Mouse (Mus musculus) embryonic fibroblast, embryonic 13.5 days (primary cell): ENCODE data around the gene Hgd. TPM values are rescaled to one million over a fixed set of nuclear protein-coding genes. Genes with fewer than 3 reads are reported as not detected.

Source experiments
- H3K27ac ChIP-seq: 2 replicates; pipeline ENCODE4 v1.5.1; 2012; ENCODE audit warnings: low read length, control low read depth, inconsistent platforms; ENCODE audit not compliant: insufficient read depth
- H3K4me1 ChIP-seq: 2 replicates; pipeline ENCODE4 v1.6.1; 2011; ENCODE audit warnings: low read length; ENCODE audit not compliant: control insufficient read depth, insufficient read depth
- H3K4me3 ChIP-seq: 2 replicates; pipeline ENCODE4 v1.5.1; 2011; ENCODE audit warnings: mild to moderate bottlenecking, control low read depth, low read length; ENCODE audit not compliant: insufficient read depth
- CTCF ChIP-seq: IDR thresholded peaks from 2 replicates; pipeline ENCODE4 v1.5.1; 2011; ENCODE audit warnings: mild to moderate bottlenecking, control low read depth, low read length, moderate library complexity, borderline replicate concordance; ENCODE audit not compliant: insufficient read depth
- POLR2A ChIP-seq: IDR thresholded peaks from 2 replicates; pipeline ENCODE4 v1.6.1; 2011; ENCODE audit warnings: low read depth, mild to moderate bottlenecking, control low read depth, low read length, moderate library complexity
- polyA plus RNA-seq: library from polyadenylated mRNA; stranded (reverse); fragments of >200 nt; gene quantifications from 2 replicates; pipeline ENCODE4 v1.2.4, GENCODE M21; 2011; ENCODE audit warnings: low read depth; ENCODE audit not compliant: missing spikeins, insufficient read length

Gene Hgd
- polyA plus RNA-seq = not detected in 2 replicates

- TF ChIP-seq CTCF = no peak
- no peak for TF ChIP-seq POLR2A
Observed at GRCm38 (mm10) chr16:37579994-37580393, at the start of gene Hgd. Hgd (plus strand) TSS chr16:37580153.

GRCm38 (mm10) chr16:37530170-37530569 is 49.8 kb upstream of the Hgd start:
- Histone ChIP-seq H3K4me1 (no peaks in the 10 kb centered on the region), H3K4me3 (no peak overlapping the region), H3K27ac (no peak overlapping the region)
- TF ChIP-seq CTCF (no peak), POLR2A (no peak)

More at GRCm38 (mm10) chr16:37579994-37580393, at the start of gene Hgd:
- Histone ChIP-seq H3K27ac (no peak within 1 kb of the TSS), H3K4me3 (no peak within 1 kb of the TSS), H3K4me1 (0 out of 2 replicates have a peak, but pooled peaks cover 2% of the 10 kb centered on the region)

- TF ChIP-seq CTCF (no peak), POLR2A (no peak)
- Histone ChIP-seq H3K27ac (no peak overlapping the region), H3K4me3 (no peak overlapping the region), H3K4me1 (no peaks in the 10 kb centered on the region)
Observed at GRCm38 (mm10) chr16:37532046-37532445, 47.9 kb upstream of the Hgd start.

GRCm38 (mm10) chr16:37533369-37534068 is 46.4 kb upstream of the Hgd start:
- TF ChIP-seq POLR2A (no peak), CTCF (no peak)
- Histone ChIP-seq H3K27ac (no peak overlapping the region), H3K4me1 (no peaks in the 10 kb centered on the region), H3K4me3 (no peak overlapping the region)

GRCm38 (mm10) chr16:37539240-37539610 is 40.7 kb upstream of the Hgd start:
- Histone ChIP-seq H3K4me3 (peak overlapping the region; percentile 91), H3K27ac (peak overlapping the region; percentile 21; the same call in 1 of the 2 replicates), H3K4me1 (no peaks in the 10 kb centered on the region)
- TF ChIP-seq CTCF (no peak), POLR2A (no peak)

- peak; percentile 96 for TF ChIP-seq POLR2A
- no peak for TF ChIP-seq CTCF
- Histone ChIP-seq H3K4me1 (no peaks in the 10 kb centered on the region), H3K27ac (peak within 1 kb of the TSS; percentile 85), H3K4me3 (peak within 1 kb of the TSS; percentile 91)
Observed at GRCm38 (mm10) chr16:37539611-37540580, 40.1 kb upstream of the Hgd start, which contains the start of the genes Gtf2e1 and Rabl3. Gtf2e1 (minus strand) TSS chr16:37539789. Rabl3 (plus strand) TSS chr16:37539885.

- Histone ChIP-seq H3K4me3 (peak overlapping the region; percentile 75; the same call in 1 of the 2 replicates), H3K27ac (no peak overlapping the region), H3K4me1 (no peaks in the 10 kb centered on the region)
- TF ChIP-seq POLR2A = no peak
- TF ChIP-seq CTCF = no peak
Observed at GRCm38 (mm10) chr16:37540776-37541175, 39.2 kb upstream of the Hgd start.

- no peaks in the 10 kb centered on the region for H3K4me1 ChIP-seq
- TF ChIP-seq CTCF = no peak
- no peak for TF ChIP-seq POLR2A
- H3K4me3 ChIP-seq = no peak overlapping the region
- H3K27ac ChIP-seq = no peak overlapping the region
Observed at GRCm38 (mm10) chr16:37546312-37546711, 33.6 kb upstream of the Hgd start.

- Histone ChIP-seq H3K4me3 (no peak overlapping the region), H3K27ac (no peak overlapping the region), H3K4me1 (no peaks in the 10 kb centered on the region)
- TF ChIP-seq CTCF (no peak), POLR2A (no peak)
Observed at GRCm38 (mm10) chr16:37550266-37550665, 29.7 kb upstream of the Hgd start.
